Mouse (Mus musculus): Measurements from ENCODE around the gene Per1. TPM values are rescaled to one million over a fixed set of nuclear protein-coding genes. Genes with fewer than 3 reads are reported as not detected.

Per1 gene
- polyA plus RNA-seq, 1 experiment from 2014 or later = 10.5 TPM

GRCm38 (mm10) chr11:69117737-69118695, 23.0 kb downstream of the Per1 start:
- under 1% methylated on average over 45 of the region's 45 CpGs for WGBS
- Histone ChIP-seq H3K4me3 (ENCODE audit: low read depth, low read length) (peak overlapping the region; percentile 71), H3K27me3 (ENCODE audit: control insufficient read depth, insufficient read depth, low read length) (no peaks in the 10 kb centered on the region), H3K4me2 (replicated peaks; ENCODE audit: low read depth, low read length) (peak overlapping the region; percentile 94), H3K9me3 (ENCODE audit: control insufficient read depth, low read depth, low read length) (no peaks in the 10 kb centered on the region), H3K4me1 (ENCODE audit: control insufficient read depth, insufficient read depth, low read length) (peaks cover 17% of the 10 kb centered on the region), H3K27ac (ENCODE audit: low read length) (peak overlapping the region; percentile 62), H3K36me3 (ENCODE audit: control insufficient read depth, insufficient read depth, low read length) (no peaks in the 10 kb centered on the region), H3K9ac (replicated peaks; ENCODE audit: low read depth, low read length) (peak overlapping the region; percentile 54)
- peak; percentile 26; the same call in 1 of the 2 replicates for ATAC-seq (ENCODE audit: insufficient number of reproducible peaks, insufficient read depth, low FRiP score, low read depth)

DNA sequence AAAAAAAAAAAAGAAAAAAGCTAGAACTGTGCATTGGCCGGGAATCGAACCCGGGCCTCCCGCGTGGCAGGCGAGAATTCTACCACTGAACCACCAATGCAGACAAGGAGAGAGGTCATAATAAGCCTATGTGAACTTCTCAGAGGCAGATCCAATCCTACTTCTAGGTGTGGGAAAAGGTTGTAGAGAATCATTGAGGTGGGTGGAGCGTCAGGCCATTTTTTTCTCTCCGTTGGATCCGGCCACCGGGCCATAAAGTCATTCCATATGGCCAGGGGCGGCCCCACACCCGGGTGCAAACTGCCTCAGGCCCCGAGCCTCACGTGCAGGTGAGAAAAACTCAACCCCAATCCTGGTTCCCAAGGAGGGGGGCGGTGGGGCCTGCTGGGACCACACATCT, 23.7 kb downstream of the Per1 start:
- H3K27ac ChIP-seq (ENCODE audit: low read length) = no peak overlapping the region; the same call in 1 of the 2 replicates
- peak overlapping the region; percentile 94 for H3K4me2 ChIP-seq (replicated peaks; ENCODE audit: low read depth, low read length)
- H3K36me3 ChIP-seq (ENCODE audit: control insufficient read depth, insufficient read depth, low read length) = no peaks in the 10 kb centered on the region
- no peaks in the 10 kb centered on the region for H3K9me3 ChIP-seq (ENCODE audit: control insufficient read depth, low read depth, low read length)
- WGBS = 1% methylated on average over 15 of the region's 15 CpGs
- ATAC-seq (ENCODE audit: insufficient number of reproducible peaks, insufficient read depth, low FRiP score, low read depth) = no peak
- H3K9ac ChIP-seq (replicated peaks; ENCODE audit: low read depth, low read length) = no peak overlapping the region
- peak overlapping the region; percentile 71 for H3K4me3 ChIP-seq (ENCODE audit: low read depth, low read length)
- no peaks in the 10 kb centered on the region for H3K27me3 ChIP-seq (ENCODE audit: control insufficient read depth, insufficient read depth, low read length)
- peaks cover 17% of the 10 kb centered on the region for H3K4me1 ChIP-seq (ENCODE audit: control insufficient read depth, insufficient read depth, low read length)

DNA sequence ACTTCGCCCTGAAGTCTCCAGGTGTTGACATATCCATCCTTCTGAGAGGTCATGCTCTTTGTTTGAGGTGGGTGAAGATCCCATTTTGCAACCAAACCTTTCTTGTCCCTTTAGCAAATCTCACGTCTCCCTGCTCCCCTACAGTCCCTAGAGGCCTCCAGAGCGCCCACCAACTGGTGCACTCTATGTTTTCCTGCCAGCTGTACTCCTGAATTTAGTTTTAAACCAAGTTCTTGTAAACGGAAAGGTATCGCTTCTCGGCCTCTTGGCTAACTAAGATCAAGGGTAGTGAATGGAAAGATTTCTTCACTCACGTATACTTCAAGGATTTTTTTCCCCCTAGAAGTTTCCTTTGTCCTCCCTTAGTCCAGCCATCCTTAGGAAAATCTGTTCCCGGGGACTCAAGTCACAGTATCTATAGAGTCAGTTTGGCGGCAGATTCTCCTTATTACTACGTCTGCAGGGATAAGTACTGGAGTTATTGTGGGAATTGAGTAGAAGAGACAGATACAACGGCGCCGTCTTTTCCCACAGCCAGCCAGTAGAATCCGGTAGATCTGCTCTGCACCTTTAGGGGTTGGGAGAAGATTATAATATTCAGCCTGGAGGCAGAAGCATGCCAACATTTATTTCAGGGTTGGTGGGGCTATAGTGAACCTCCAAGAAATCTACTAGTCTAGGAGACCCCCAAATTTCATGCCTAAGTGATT, 24.6 kb downstream of the Per1 start:
- Histone ChIP-seq H3K9me3 (ENCODE audit: control insufficient read depth, low read depth, low read length) (no peaks in the 10 kb centered on the region), H3K4me3 (ENCODE audit: low read depth, low read length) (peak overlapping the region; percentile 70), H3K27me3 (ENCODE audit: control insufficient read depth, insufficient read depth, low read length) (no peaks in the 10 kb centered on the region), H3K4me2 (replicated peaks; ENCODE audit: low read depth, low read length) (peak overlapping the region; percentile 94), H3K36me3 (ENCODE audit: control insufficient read depth, insufficient read depth, low read length) (no peaks in the 10 kb centered on the region), H3K27ac (ENCODE audit: low read length) (no peak overlapping the region), H3K4me1 (ENCODE audit: control insufficient read depth, insufficient read depth, low read length) (peaks cover 17% of the 10 kb centered on the region), H3K9ac (replicated peaks; ENCODE audit: low read depth, low read length) (no peak overlapping the region)
- 46% methylated on average over 14 of the region's 14 CpGs for WGBS
- ATAC-seq (ENCODE audit: insufficient number of reproducible peaks, insufficient read depth, low FRiP score, low read depth) = no peak

GRCm38 (mm10) chr11:69120221-69121000, 25.4 kb downstream of the Per1 start, which contains the start of gene Hes7:
Gene Hes7 (plus strand): TSS chr11:69120404.
- 2% methylated on average over 27 of the region's 27 CpGs for WGBS
- H3K27ac ChIP-seq (ENCODE audit: low read length) = no peak within 1 kb of the TSS
- H3K27me3 ChIP-seq (ENCODE audit: control insufficient read depth, insufficient read depth, low read length) = no peaks in the 10 kb centered on the region
- H3K4me1 ChIP-seq (ENCODE audit: control insufficient read depth, insufficient read depth, low read length) = peaks cover 17% of the 10 kb centered on the region
- H3K36me3 ChIP-seq (ENCODE audit: control insufficient read depth, insufficient read depth, low read length) = no peaks in the 10 kb centered on the region
- H3K9ac ChIP-seq (replicated peaks; ENCODE audit: low read depth, low read length) = no peak within 1 kb of the TSS; the same call in none of the 2 replicates
- no peaks in the 10 kb centered on the region for H3K9me3 ChIP-seq (ENCODE audit: control insufficient read depth, low read depth, low read length)
- peak within 1 kb of the TSS; percentile 94 for H3K4me2 ChIP-seq (replicated peaks; ENCODE audit: low read depth, low read length)
- ATAC-seq (ENCODE audit: insufficient number of reproducible peaks, insufficient read depth, low FRiP score, low read depth) = no peak
- peak within 1 kb of the TSS; percentile 71 for H3K4me3 ChIP-seq (ENCODE audit: low read depth, low read length)

DNA sequence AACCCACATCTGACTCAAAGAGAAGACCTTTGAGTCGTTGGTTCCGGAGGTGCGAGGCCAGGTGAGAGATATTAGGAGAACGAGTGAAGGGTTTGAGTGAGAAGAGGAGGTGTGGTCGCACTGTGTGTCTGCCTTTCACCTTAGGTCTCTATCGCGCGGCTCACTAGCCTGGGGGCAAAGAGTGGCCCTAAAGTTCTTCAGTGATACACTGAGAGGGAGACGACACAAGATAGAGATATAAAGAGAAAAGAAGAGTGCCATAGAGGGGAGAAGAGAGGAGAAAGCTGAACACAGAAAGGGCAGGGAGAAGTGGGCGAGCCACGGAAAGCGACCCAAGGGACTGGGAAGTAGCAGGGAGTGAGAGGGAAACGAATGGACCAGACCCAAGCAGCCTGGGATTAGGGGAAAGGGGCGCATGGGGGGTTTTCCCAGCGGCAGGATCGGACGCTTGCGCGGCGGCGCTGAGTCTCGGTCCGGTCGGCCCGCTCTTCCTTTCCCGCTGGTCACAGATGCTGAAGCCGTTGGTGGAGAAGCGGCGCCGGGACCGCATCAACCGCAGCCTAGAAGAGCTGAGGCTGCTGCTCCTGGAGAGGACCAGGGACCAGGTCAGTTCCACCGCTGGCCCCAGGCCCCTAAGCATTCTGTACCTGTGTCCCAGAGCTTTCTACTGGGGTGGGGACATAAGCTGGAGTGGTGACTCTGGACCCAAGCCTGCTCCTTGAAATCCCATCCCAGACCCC, 26.2 kb downstream of the Per1 start:
- H3K27ac ChIP-seq (ENCODE audit: low read length) = no peak overlapping the region
- WGBS = under 1% methylated on average over 33 of the region's 33 CpGs
- H3K4me1 ChIP-seq (ENCODE audit: control insufficient read depth, insufficient read depth, low read length) = peaks cover 17% of the 10 kb centered on the region
- peak overlapping the region; percentile 70 for H3K4me3 ChIP-seq (ENCODE audit: low read depth, low read length)
- no peaks in the 10 kb centered on the region for H3K36me3 ChIP-seq (ENCODE audit: control insufficient read depth, insufficient read depth, low read length)
- H3K27me3 ChIP-seq (ENCODE audit: control insufficient read depth, insufficient read depth, low read length) = no peaks in the 10 kb centered on the region
- H3K4me2 ChIP-seq (replicated peaks; ENCODE audit: low read depth, low read length) = peak overlapping the region; percentile 94
- H3K9me3 ChIP-seq (ENCODE audit: control insufficient read depth, low read depth, low read length) = no peaks in the 10 kb centered on the region
- H3K9ac ChIP-seq (replicated peaks; ENCODE audit: low read depth, low read length) = no peak overlapping the region; the same call in 1 of the 2 replicates
- ATAC-seq (ENCODE audit: insufficient number of reproducible peaks, insufficient read depth, low FRiP score, low read depth) = no peak

DNA sequence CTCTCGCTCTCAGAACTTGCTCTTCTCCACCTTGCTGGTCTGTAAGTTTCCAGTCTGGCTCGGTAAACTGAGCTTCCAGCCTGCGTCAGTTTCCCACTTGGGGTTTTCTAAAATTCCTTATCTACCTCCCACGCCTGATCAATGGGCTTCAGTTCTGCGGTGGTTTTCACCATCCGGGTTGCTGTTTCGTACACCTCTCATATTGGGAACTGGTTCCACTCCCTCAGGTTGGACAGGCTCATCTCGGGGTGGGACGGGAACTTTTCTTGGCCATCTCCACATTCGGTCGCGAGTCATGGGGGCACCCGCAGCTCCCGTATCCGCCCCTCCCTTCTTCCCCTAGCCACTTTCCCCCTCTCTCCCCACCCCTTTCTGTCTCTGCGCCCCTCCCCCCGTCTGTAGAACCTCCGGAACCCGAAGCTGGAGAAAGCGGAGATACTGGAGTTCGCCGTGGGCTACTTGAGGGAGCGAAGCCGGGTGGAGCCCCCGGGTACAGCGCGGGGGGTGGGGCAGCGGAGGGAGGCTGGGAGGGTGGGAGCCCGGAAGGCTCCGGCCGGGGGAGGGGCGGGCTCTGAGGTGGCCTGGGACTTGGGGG, 26.8 kb downstream of the Per1 start:
- Histone ChIP-seq H3K9ac (replicated peaks; ENCODE audit: low read depth, low read length) (peak overlapping the region; percentile 60), H3K4me2 (replicated peaks; ENCODE audit: low read depth, low read length) (peak overlapping the region; percentile 94), H3K27ac (ENCODE audit: low read length) (peak overlapping the region; percentile 87), H3K4me3 (ENCODE audit: low read depth, low read length) (peak overlapping the region; percentile 70), H3K36me3 (ENCODE audit: control insufficient read depth, insufficient read depth, low read length) (no peaks in the 10 kb centered on the region), H3K9me3 (ENCODE audit: control insufficient read depth, low read depth, low read length) (no peaks in the 10 kb centered on the region), H3K4me1 (ENCODE audit: control insufficient read depth, insufficient read depth, low read length) (peaks cover 17% of the 10 kb centered on the region), H3K27me3 (ENCODE audit: control insufficient read depth, insufficient read depth, low read length) (no peaks in the 10 kb centered on the region)
- 2% methylated on average over 31 of the region's 32 CpGs for WGBS
- no peak for ATAC-seq (ENCODE audit: insufficient number of reproducible peaks, insufficient read depth, low FRiP score, low read depth)

DNA sequence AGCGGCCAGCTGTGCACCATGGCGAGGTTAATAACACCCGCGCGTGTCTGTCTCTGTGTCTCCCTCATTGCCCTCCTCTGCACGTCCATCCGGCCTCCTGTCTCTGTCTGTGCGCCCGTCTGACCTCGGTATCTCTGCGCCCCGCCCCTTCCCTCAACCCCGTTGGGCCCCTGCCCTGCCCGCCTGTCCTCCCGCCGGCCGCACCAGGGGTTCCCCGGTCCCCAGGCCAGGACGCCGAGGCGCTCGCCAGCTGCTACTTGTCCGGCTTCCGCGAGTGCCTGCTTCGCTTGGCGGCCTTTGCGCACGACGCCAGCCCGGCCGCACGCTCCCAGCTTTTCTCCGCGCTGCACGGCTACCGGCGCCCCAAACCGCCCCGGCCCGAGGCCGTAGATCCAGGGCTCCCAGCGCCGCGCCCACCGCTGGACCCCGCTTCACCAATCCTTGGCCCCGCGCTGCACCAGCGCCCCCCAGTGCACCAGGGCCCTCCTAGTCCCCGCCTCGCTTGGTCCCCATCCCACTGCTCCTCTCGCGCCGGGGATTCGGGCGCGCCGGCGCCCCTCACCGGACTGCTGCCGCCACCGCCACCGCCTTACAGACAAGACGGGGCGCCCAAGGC, 27.4 kb downstream of the Per1 start, which contains the start of gene 9130213A22Rik:
TSS of gene 9130213A22Rik (minus strand) at position 254 of the 616 bp plus-strand sequence.
- ATAC-seq (ENCODE audit: insufficient number of reproducible peaks, insufficient read depth, low FRiP score, low read depth) = peak; percentile 70
- under 1% methylated on average over 65 of the region's 66 CpGs for WGBS
- H3K9ac ChIP-seq (replicated peaks; ENCODE audit: low read depth, low read length) = peak within 1 kb of the TSS; percentile 60
- H3K4me2 ChIP-seq (replicated peaks; ENCODE audit: low read depth, low read length) = peak within 1 kb of the TSS; percentile 94
- H3K4me3 ChIP-seq (ENCODE audit: low read depth, low read length) = peak within 1 kb of the TSS; percentile 70
- no peaks in the 10 kb centered on the region for H3K36me3 ChIP-seq (ENCODE audit: control insufficient read depth, insufficient read depth, low read length)
- no peaks in the 10 kb centered on the region for H3K27me3 ChIP-seq (ENCODE audit: control insufficient read depth, insufficient read depth, low read length)
- H3K27ac ChIP-seq (ENCODE audit: low read length) = peak within 1 kb of the TSS; percentile 87
- peaks cover 17% of the 10 kb centered on the region for H3K4me1 ChIP-seq (ENCODE audit: control insufficient read depth, insufficient read depth, low read length)
- no peaks in the 10 kb centered on the region for H3K9me3 ChIP-seq (ENCODE audit: control insufficient read depth, low read depth, low read length)
